Mouse (Mus musculus): ENCODE results near the gene Kcnc3. TPM values are rescaled to one million over a fixed set of nuclear protein-coding genes. Genes with fewer than 3 reads are reported as not detected.

The Kcnc3 gene
- polyA plus RNA-seq (2012; rRNA removed; ENCODE audit: low replicate concordance): 1.5 and 1.9 TPM in 2 replicates

GRCm38 (mm10) chr7:44590402-44591347 is at the start of gene Kcnc3:
TSS of gene Kcnc3 (plus strand) at chr7:44590664.

DNA sequence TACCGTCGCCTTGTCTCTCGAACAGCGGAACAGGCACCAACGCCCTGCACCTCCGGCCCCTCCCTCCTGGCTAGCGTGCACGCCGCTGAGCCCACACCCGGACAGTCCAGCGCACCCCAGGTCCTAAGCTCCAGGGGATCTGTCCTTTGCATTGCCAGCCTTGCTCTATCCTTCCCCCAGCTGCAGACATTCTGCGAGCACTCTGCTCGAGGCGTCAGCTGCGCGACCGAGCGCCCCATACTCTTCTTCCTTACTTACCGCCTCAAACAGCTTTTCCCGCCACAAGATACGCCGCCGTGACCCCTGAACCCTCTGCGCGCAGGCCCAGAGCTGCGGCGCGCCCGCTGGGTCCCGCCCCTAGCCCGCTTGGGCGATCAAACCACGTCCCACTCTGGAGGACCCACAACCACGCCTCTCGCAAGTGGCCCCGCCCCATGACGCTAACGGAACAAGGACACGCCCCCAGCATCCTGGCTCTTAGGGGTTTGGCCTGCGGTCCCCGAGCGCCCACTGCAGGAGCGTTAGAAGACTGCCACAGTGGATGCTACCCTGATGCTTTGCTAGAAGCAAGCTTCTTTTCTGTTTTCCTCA is 41.9 kb upstream of the Kcnc3 start, which contains the start of gene Pold1:
Gene Pold1, minus strand, starts transcription at position 353 of the 591 bp plus-strand sequence.

DNA sequence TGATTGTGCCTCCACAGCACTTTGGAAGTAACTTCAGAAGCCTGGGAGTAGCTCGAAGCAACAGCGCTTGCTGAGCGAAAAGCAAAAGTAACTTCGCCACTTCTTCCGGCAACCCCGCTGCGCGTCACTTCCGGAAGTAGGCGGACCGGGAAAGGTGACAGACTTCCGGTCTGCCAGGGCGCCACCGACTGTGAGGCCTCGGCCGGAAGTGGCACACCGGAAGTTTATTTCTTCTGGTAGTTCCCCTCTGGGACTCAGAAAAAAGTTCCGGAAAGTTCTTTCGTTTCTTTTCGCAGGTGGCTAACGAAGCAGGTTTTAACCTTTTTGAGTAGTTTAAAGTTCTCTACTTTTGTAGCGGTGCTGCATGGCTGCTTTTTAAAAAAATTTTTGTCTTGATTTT is 36.6 kb upstream of the Kcnc3 start, which contains the start of gene Nr1h2:
Gene Nr1h2, minus strand, starts transcription at position 126 of the 400 bp plus-strand sequence.

DNA sequence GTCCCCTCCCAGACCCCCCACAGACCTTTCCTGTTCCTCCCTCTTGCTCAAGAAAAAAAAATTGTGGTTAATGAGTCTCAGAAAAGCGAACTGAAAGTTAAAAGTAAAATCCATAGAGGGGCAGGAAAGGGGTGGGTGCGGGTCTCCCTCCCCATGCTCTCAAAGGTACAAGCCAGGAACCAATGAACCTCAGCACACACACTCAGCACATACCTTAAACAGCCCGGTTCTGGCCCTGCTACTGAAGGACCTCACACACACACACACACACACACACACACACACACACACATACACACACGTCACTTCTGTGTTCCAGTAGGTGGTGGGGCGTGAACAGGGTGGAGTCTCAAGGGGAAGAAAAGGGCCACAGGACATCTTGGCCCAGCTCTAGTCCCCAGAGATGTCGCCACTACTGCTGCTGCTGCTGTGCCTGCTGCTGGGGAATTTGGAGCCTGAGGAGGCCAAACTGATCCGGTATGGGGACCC is 18.2 kb upstream of the Kcnc3 start, which contains the start of gene Napsa:
Gene Napsa, plus strand, starts transcription at position 168 of the 489 bp plus-strand sequence.

Other genes with a start within 250 kb of the Kcnc3 start
- gene Syt3, start 206.6 kb upstream of the Kcnc3 start, polyA plus RNA-seq (2012; rRNA removed; ENCODE audit: low replicate concordance): 5.9 and 7.8 TPM in 2 replicates
- 0.94 and 1.2 TPM in 2 replicates for gene 1700008O03Rik, start 204.8 kb upstream of the Kcnc3 start, polyA plus RNA-seq (2012; rRNA removed; ENCODE audit: low replicate concordance)
- gene Lrrc4b, start 161.6 kb upstream of the Kcnc3 start, polyA plus RNA-seq (2012; rRNA removed; ENCODE audit: low replicate concordance): 0.72 and 1.2 TPM in 2 replicates
- gene Aspdh, start 125.3 kb upstream of the Kcnc3 start, polyA plus RNA-seq (2012; rRNA removed; ENCODE audit: low replicate concordance): 0.29 and 3.4 TPM in 2 replicates
- 157 and 197 TPM in 2 replicates for gene Josd2, start 122.7 kb upstream of the Kcnc3 start, polyA plus RNA-seq (2012; rRNA removed; ENCODE audit: low replicate concordance)
- gene Emc10, start 94.1 kb upstream of the Kcnc3 start, polyA plus RNA-seq (2012; rRNA removed; ENCODE audit: low replicate concordance): 309 and 442 TPM in 2 replicates
- 7.2 and 13.2 TPM in 2 replicates for gene Fam71e1, start 94.1 kb upstream of the Kcnc3 start, polyA plus RNA-seq (2012; rRNA removed; ENCODE audit: low replicate concordance)
- 0.42 and 270 TPM in 2 replicates for gene Mybpc2, start 66.0 kb upstream of the Kcnc3 start, polyA plus RNA-seq (2012; rRNA removed; ENCODE audit: low replicate concordance)
- gene Spib, start 58.6 kb upstream of the Kcnc3 start, polyA plus RNA-seq (2012; rRNA removed; ENCODE audit: low replicate concordance): 56.8 and 111 TPM in 2 replicates
- gene Pold1, start 41.8 kb upstream of the Kcnc3 start, polyA plus RNA-seq (2012; rRNA removed; ENCODE audit: low replicate concordance): 37.9 and 80.4 TPM in 2 replicates
- gene Nr1h2, start 36.7 kb upstream of the Kcnc3 start, polyA plus RNA-seq (2012; rRNA removed; ENCODE audit: low replicate concordance): 144 and 274 TPM in 2 replicates
- gene Napsa, start 18.3 kb upstream of the Kcnc3 start, polyA plus RNA-seq (2012; rRNA removed; ENCODE audit: low replicate concordance): 46.1 and 70.1 TPM in 2 replicates
- 8.5 and 15.5 TPM in 2 replicates for gene Myh14, start 80.2 kb downstream of the Kcnc3 start, polyA plus RNA-seq (2012; rRNA removed; ENCODE audit: low replicate concordance)
- gene Izumo2, start 118.1 kb downstream of the Kcnc3 start, polyA plus RNA-seq (2012; rRNA removed; ENCODE audit: low replicate concordance): not detected in 2 replicates
- 43.8 and 48.7 TPM in 2 replicates for gene Vrk3, start 157.7 kb downstream of the Kcnc3 start, polyA plus RNA-seq (2012; rRNA removed; ENCODE audit: low replicate concordance)
- 0.11 and 0.13 TPM in 2 replicates for gene Zfp473, start 160.4 kb downstream of the Kcnc3 start, polyA plus RNA-seq (2012; rRNA removed; ENCODE audit: low replicate concordance)
- gene Nup62, start 225.4 kb downstream of the Kcnc3 start, polyA plus RNA-seq (2012; rRNA removed; ENCODE audit: low replicate concordance): 64.4 and 76.1 TPM in 2 replicates
- 51.1 and 162 TPM in 2 replicates for gene Il4i1, start 225.7 kb downstream of the Kcnc3 start, polyA plus RNA-seq (2012; rRNA removed; ENCODE audit: low replicate concordance)
- gene Atf5, start 226.0 kb downstream of the Kcnc3 start, polyA plus RNA-seq (2012; rRNA removed; ENCODE audit: low replicate concordance): 250 and 576 TPM in 2 replicates